Mouse (Mus musculus): ENCODE results near the gene Rasl10b.

Gene Rasl10b

GRCm38 (mm10) chr11:83462711-83463244 lies 53.8 kb downstream of the Rasl10b start, which contains the start of gene Mmp28:
Gene Mmp28, minus strand, starts transcription at chr11:83463071.
- peak; percentile 21 to 29 for DNase-seq (ENCODE audit: low spot score in 2 of 2)

GRCm38 (mm10) chr11:83465976-83466375 lies 57.0 kb downstream of the Rasl10b start:
- no peak for DNase-seq (ENCODE audit: low spot score in 2 of 2)

DNA sequence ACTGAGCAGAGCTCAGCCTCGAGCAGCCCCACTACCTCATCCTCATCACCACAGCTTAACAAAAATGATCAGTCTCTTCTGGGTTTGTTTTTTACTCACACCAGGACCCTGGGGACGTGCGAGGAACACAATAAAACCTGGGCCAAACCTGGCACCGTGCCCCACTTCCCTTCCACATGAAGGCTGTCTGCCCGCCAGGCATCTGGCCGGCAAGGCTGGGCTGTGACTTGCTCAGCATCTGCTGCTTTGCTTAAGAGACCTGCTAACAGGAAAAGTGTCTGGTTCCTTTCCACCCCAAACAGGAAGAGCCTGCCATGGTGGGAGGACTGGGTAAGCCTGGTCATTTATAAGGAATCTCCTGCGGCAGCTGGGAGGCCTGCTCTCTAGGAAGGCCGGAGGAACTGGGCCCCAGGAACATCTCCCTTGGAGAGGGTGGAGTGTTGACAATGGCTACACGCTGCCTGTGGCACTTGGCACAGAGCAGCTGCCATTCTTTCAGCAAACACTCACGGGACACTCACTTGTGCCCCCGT lies 58.2 kb downstream of the Rasl10b start:
- DNase-seq (ENCODE audit: low spot score in 2 of 2): no peak

DNA sequence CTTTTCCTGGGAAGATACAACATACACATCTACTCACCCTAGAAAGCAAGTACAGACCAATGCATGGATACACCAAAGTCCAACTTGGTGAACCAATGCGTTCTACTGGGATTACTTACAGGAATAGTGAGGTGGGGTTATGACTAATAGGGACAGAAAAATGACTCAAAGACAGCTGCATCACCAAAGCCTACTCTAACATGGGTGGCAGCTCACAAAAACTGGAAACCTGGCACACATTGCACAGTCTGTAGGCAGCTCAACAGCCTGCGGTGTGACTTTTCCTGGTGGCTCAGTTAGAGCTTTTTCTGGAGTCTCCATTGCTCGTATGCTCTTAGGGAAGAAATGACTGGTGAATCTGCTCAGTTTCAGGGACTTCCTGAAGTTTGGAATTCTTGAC lies 59.8 kb downstream of the Rasl10b start:
- DNase-seq (ENCODE audit: low spot score in 2 of 2): no peak
